Mouse (Mus musculus) ES-Bruce4 (cell line): ENCODE measurements around the gene Ddx10.

Source experiments
- EP300 ChIP-seq: IDR thresholded peaks from 2 replicates; pipeline ENCODE4 v1.6.1; 2011; ENCODE audit warnings: low read depth, low read length; ENCODE audit not compliant: insufficient read depth
- POLR2A ChIP-seq: IDR thresholded peaks from one replicate; pipeline ENCODE4 v1.8.1; 2011; ENCODE audit warnings: low read length; ENCODE audit not compliant: insufficient read depth

DNA sequence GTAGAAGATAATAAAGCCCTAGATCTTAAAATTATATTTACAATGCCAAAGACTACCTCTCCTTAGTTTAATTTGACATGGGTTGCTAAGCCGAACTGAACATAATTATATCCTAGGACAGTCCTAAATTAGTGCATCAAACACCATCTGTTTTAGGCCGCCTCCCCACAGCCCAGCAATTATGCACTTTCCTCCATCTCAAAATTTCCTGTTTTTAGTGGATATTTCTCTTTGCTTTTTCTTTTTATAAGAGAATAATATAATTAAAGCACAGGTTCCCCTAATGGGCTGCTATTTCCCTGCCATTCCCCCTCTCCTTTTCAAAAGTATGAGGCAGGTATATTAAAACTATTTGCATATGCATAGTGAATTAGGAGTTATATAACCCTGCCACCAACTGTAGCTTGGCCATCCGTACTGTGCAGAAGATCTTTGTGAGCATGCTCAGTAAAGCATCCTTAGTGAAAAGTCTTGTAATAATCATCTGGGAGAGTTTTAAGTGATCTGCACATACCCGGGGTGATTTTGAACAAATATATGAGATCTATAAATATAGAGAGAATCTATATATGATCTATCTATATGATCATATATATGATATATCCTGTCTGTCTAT lies 8.9 kb upstream of the Ddx10 start:
- TF ChIP-seq EP300 (no peak), POLR2A (no peak)
